Mouse (Mus musculus): ENCODE results near the gene Slc16a3.

Gene Slc16a3

GRCm38 (mm10) chr11:120971237-120971636 is 23.0 kb downstream of the Slc16a3 start:
- DNase-seq (ENCODE audit: inconsistent age in 2 of 2, low spot score in 1 of 2), result no peak

- peak in 1 of 2 experiments; percentile 81 for DNase-seq (ENCODE audit: inconsistent age in 2 of 2, low spot score in 1 of 2)
Measured at GRCm38 (mm10) chr11:120973318-120973717, 25.0 kb downstream of the Slc16a3 start.

GRCm38 (mm10) chr11:120979711-120980426 is 31.6 kb downstream of the Slc16a3 start:
- no peak for DNase-seq (ENCODE audit: inconsistent age in 2 of 2, low spot score in 1 of 2)

- DNase-seq (ENCODE audit: inconsistent age in 2 of 2, low spot score in 1 of 2), result peak; percentile 58 to 76
Measured at GRCm38 (mm10) chr11:120980427-120981035, 32.3 kb downstream of the Slc16a3 start.

GRCm38 (mm10) chr11:120981661-120982060 is 33.4 kb downstream of the Slc16a3 start:
- DNase-seq (ENCODE audit: inconsistent age in 2 of 2, low spot score in 1 of 2), result no peak

- DNase-seq (ENCODE audit: inconsistent age in 2 of 2, low spot score in 1 of 2), result no peak
Measured at GRCm38 (mm10) chr11:120982459-120982858, 34.2 kb downstream of the Slc16a3 start.

GRCm38 (mm10) chr11:120984448-120985330 is 36.4 kb downstream of the Slc16a3 start:
- peak; percentile 79 to 93 for DNase-seq (ENCODE audit: inconsistent age in 2 of 2, low spot score in 1 of 2)

GRCm38 (mm10) chr11:120987608-120988007 is 39.3 kb downstream of the Slc16a3 start:
- no peak for DNase-seq (ENCODE audit: inconsistent age in 2 of 2, low spot score in 1 of 2)

- DNase-seq (ENCODE audit: inconsistent age in 2 of 2, low spot score in 1 of 2), result peak; percentile 33 to 54
Measured at GRCm38 (mm10) chr11:120988410-120988809, 40.1 kb downstream of the Slc16a3 start.

- DNase-seq (ENCODE audit: inconsistent age in 2 of 2, low spot score in 1 of 2), result peak; percentile 23 to 71
Measured at GRCm38 (mm10) chr11:120989523-120989922, 41.2 kb downstream of the Slc16a3 start.

GRCm38 (mm10) chr11:120990126-120990781 is 42.0 kb downstream of the Slc16a3 start:
- DNase-seq (ENCODE audit: inconsistent age in 2 of 2, low spot score in 1 of 2), result peak; percentile 71 to 81

GRCm38 (mm10) chr11:120990951-120991526 is 42.8 kb downstream of the Slc16a3 start, which contains the start of gene Csnk1d:
TSS of gene Csnk1d (minus strand) at chr11:120991330.
- peak; percentile 98 to 100 for DNase-seq (ENCODE audit: inconsistent age in 2 of 2, low spot score in 1 of 2)

- peak in 1 of 2 experiments; percentile 42 for DNase-seq (ENCODE audit: inconsistent age in 2 of 2, low spot score in 1 of 2)
Measured at GRCm38 (mm10) chr11:120991791-120992190, 43.5 kb downstream of the Slc16a3 start.

- DNase-seq (ENCODE audit: inconsistent age in 2 of 2, low spot score in 1 of 2), result peak in 1 of 2 experiments; percentile 34
Measured at GRCm38 (mm10) chr11:120993080-120993479, 44.8 kb downstream of the Slc16a3 start.

GRCm38 (mm10) chr11:120993586-120993985 is 45.3 kb downstream of the Slc16a3 start:
- DNase-seq (ENCODE audit: inconsistent age in 2 of 2, low spot score in 1 of 2), result peak in 1 of 2 experiments; percentile 18

- DNase-seq (ENCODE audit: inconsistent age in 2 of 2, low spot score in 1 of 2), result peak in 1 of 2 experiments; percentile 20
Measured at GRCm38 (mm10) chr11:120994741-120995140, 46.5 kb downstream of the Slc16a3 start.

GRCm38 (mm10) chr11:121001966-121002365 is 53.7 kb downstream of the Slc16a3 start:
- peak; percentile 19 to 61 for DNase-seq (ENCODE audit: inconsistent age in 2 of 2, low spot score in 1 of 2)

- peak in 1 of 2 experiments; percentile 53 for DNase-seq (ENCODE audit: inconsistent age in 2 of 2, low spot score in 1 of 2)
Measured at GRCm38 (mm10) chr11:121004281-121004680, 56.0 kb downstream of the Slc16a3 start.

- DNase-seq (ENCODE audit: inconsistent age in 2 of 2, low spot score in 1 of 2), result no peak
Measured at GRCm38 (mm10) chr11:121006184-121006583, 57.9 kb downstream of the Slc16a3 start.

GRCm38 (mm10) chr11:121010044-121010755 is 61.9 kb downstream of the Slc16a3 start:
- DNase-seq (ENCODE audit: inconsistent age in 2 of 2, low spot score in 1 of 2), result no peak

Data from adrenal gland, adult (tissue).